Mouse (Mus musculus): ENCODE data around the gene Alox12.
A peak's percentile ranks its signal among the peaks of the same experiment; 100 is the strongest.

Alox12 gene

DNA sequence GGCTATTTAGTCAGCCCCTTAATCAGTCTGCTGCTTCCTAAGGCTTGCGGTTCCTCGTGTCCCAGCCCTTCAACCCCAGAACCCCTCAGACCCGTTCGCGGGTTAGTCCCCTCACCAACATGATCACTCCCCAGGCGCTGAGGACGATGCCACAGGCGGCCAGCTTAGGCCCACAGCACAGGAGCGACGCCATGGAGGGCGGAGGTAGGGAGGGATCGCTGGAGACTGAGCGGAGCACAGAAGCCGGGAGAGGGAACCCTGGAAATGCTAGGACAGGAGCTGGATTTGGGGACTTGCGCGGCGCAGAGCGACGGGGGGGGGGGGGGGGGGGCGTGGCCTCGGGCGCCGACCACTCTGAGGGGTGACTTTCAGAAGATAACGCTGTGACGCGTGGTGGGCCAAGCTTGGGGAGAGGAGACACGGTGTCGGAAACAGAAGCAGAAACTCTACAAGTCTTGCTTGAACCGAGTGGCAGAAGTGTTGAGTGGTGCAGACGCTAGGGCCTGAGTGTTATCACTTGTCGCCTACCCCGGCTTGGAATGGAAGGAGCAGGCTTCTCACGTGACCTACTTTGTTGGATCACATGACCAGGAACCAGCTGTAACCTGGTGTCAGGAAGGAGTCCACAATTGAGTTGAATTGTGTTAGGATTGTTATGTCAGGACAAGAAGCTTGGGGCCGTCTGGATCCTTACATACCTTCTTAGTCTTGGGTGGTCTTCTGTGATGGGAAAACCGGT is 15.4 kb downstream of the Alox12 start, which contains the start of the genes Gm21988 and Rnasek:
Gm21988 (minus strand) TSS at position 290 of the 739 bp plus-strand sequence.
Rnasek (minus strand) TSS at position 302 of the 739 bp plus-strand sequence.
- DNase-seq (ENCODE audit: low read depth), result peak; percentile 93

DNA sequence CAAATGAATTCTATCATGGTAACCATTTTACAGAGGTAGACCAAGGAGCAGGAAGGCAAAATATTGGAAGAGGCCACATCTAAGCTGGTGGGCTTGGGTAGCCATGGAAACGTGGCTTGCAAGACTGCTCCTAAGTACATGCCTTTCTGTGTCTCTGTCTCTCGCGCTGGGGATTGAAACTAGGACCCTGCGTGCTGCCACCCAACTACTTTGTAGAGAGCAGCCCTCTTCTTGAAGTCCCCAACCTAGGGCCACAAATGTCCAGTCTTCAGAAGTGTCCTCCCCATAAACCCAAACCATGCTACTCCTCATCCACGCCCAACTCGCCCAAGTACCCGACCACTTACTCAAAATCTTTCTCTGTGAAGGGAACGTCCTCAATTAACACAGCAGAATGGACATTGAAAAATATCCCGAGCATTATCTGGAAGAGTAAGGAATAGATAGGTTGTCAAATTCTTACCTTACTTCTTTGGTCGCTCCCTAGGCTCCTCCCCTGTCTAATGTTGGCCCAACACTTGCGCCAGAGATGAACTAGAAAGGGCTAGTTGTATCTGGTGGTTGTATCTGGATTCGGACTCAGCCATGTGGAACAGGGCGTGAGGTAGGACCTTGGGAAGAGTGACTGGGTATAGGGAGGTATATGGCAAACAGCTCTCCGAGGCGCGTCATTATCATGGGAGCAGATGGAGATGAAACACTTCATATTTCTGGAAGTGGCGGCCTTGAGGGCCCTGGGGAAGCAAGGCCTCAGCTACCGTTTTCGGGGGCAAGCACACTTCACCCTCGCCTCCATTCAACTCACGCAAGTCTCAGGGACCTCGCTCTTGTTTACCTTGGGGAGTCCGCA is 16.3 kb downstream of the Alox12 start:
- no peak for DNase-seq (ENCODE audit: low read depth)

DNA sequence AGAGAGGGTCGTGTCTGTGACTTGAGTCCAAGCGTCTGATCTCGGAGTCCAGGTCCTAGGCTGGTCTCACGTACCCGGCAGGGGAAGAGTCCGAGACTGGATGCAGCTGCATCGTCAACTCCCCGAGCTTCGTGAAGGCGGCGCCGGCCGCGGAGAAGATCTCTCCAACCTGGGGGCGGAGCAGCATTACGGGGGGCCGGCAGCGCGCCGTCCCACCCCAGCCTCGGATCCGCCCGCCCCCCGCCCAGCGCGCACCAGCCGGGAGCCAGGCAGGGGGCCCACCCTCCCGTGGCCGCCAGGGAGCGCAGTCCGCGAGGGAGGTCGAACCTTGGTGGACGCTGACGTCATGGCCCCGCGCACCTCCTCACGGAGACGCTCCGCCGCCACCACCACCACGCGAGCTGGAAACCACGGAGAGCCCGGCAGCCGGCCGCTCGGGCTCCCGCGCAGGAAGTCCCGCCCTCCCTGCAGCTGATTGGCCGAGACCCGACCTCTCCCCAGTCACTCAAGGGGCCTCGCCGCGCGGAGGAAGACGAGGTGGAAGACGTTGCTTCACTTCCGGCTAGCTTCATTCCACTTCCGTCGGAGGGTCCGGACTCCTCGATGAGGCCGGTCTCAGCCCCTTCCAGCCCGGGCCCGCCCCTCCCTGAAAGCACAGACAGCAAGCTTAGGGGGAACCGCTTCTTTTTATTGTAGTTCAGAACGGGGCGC is 17.5 kb downstream of the Alox12 start, which contains the start of gene 0610010K14Rik:
0610010K14Rik (minus strand) TSS at position 458 of the 711 bp plus-strand sequence.
- peak; percentile 97 for DNase-seq (ENCODE audit: low read depth)

DNA sequence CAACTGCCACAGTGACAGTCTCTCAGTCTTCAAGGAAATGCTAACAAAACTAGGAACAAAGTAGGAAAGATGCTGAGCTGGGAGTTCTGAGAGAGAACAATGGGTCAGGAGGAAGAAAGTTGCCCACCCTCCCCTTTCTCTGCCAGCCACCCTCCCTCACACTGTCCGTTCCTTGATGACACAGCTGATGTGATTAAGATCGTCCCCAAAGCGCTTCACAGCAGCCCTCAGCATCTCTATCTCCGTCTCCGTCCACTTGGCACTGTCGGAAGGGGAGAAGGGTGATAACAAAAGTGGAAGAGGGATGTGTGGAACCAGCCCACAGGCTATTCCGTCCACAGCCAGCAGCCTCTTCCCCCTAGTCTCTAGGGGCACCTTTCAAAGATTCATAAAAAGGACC is 18.4 kb downstream of the Alox12 start:
- DNase-seq (ENCODE audit: low read depth), result no peak

DNA sequence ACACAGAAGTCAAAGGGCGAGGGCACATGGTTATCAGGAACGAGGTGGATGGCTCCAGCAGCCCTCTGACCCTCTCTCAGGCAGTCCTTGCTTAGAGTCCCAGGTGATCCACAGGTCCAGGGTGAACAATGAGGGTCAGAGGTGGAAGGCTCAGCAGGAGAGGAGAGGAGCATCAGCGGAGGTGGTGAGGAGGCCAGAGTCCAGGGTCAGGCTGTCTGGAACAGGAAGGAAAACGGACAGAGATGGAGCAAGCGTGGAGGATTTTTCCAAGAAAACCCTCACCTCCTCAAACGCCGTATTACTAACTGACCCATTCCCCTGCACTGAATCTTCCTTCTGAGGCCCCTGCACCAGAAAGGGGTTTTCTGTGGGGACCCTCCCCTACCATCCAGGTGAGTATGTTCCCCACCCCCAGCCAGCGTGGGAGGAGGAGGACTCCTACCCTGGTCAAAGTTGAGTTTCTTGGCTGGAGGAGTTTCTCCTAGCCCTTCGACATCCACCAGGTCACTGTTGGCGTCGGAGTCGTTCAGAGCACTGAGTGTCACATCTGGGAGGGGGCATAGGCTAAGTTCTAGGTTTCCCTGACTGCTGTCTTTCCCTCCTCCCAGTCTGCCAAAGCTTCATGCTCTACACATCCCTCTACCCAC is 19.8 kb downstream of the Alox12 start:
- no peak for DNase-seq (ENCODE audit: low read depth)

DNA sequence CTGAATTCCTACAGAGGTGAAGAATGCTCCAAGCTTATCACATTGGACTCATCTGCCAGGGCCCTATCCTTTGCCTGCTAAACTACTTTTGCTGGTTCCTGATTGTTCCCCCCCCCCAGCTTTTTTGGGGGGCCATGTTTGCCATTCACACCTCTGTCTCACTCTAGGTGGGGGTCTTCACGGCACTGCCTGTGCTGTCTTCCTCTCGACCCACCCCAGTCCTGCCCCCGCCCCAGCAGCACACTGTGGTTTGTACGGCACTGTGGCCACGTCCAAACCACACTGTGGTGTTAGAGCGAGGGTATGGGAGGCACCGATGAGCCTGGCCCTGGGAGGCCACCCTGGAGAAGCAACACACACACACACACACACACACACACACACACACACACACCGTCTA is 20.7 kb downstream of the Alox12 start:
- DNase-seq (ENCODE audit: low read depth), result no peak

DNA sequence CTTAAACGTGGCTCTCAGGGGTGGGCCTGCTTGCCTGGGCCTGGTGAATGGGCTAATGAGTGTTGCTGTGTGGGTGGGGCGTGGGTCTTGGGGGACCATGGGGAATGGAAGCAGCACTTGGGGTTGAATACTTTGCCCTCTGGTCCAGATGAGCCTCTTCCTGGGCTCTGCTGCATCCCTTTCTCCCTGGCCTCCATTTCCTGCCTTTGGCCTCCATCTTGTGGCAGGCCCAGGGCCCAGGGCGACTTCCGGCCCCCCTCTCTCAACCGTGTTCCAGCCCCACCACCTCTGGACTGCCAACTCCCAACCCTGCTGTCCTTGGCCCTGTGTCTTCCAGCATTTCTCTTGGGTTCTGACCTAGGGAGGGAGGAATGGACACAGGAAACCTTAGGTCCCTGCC is 21.1 kb downstream of the Alox12 start:
- DNase-seq (ENCODE audit: low read depth), result no peak

DNA sequence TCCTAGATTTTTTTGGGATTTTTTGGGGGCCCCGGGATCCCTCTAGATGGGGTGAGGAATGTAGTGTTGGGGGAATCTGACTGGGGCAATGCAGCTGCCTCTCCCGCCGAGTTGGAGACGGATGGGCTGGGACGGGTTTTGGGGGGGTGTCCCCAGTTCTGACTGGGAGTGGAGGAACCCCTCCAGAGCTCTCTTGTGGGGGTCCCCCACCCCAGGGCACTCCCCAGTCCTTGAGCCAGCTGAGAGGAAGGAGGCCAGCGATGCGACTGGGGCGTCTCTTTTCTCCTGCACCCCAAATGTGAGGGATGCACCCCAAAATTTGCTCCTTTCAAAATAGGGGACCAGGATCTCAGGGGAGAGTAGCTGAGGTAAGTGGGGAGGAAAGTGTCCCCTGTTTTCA is 22.1 kb downstream of the Alox12 start:
- no peak for DNase-seq (ENCODE audit: low read depth)

DNA sequence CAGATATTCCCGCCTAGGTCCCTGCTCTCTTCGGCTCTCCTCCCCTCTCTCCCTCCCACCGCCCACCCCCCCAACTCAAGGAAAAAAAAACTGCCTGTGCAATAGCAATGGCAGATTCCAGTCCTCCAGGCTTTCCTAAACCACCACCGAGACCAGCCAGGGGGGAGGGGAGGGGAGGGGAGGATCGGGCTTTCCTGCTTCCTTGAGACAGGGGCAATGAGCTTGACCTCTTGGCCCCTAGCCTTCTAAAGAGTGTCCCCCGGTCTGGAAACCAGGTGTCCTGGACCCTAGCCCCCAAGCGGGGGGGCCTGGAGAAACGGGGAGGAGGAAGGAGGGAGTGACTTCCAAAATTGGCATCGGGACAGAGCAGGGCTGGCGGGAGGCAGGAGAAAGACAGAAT is 22.6 kb downstream of the Alox12 start:
- DNase-seq (ENCODE audit: low read depth), result no peak

DNA sequence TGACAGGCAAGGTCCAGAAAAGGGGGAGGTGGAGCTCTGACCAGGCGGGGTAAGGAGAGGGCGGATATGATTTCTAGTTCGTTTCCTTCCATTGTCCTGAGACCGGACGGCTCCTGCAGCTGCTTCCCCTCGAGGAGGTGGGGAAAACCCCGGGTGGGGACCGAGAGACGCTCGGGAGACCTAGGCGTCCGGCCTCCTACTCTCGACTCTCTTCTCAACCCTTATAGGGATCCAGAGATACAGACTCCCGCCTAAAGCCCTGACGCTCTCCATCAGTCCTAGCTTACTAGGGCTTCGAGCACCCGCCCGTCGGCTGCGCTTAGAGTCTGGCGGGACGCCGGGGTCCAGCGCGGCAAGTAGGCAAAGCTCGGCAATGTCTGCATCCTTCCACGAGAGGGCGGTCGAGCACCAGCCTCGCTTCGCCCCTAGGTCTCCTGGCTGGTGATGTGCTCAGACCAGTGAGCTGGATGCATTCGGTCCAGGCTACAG is 24.9 kb downstream of the Alox12 start:
- peak; percentile 92 for DNase-seq (ENCODE audit: low read depth)

DNA sequence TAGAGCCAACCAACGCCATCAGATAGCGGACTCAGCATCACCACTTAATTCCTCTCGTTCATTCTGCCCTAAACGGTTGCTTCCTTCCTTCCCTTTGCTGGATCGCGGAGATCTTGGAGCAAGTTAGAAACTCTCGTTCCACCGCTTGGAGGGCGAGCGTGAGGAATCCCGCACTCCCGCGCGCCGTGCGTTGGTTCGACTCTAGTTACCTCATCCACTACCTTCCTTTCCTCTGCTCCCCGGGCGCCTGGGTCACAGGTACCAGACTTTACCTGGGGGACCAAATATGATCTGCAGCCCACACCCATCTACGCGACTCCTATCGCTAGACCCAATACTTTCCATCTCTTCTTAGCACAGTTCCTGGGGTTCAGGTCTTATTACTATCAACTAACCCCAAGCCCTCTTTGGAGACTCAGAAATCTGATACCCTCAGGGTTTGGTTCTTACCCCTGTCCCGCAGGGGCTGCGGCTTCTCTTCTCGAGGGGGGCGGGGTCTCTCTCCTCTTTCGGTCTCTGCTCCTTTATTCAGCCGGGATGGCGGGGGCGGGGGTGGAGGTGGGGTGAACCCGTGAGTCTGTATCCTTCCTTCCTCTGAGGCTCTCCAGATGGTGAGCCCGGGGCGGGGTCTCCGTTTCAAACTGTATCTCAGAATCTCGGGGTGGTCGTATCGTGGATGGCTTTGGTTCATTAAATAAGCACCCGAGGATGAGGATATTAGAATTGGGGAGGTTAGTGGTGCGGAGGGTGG is 25.7 kb downstream of the Alox12 start, which contains the start of gene Bcl6b:
Bcl6b (minus strand) TSS at position 539 of the 751 bp plus-strand sequence.
- DNase-seq (ENCODE audit: low read depth), result peak; percentile 64

DNA sequence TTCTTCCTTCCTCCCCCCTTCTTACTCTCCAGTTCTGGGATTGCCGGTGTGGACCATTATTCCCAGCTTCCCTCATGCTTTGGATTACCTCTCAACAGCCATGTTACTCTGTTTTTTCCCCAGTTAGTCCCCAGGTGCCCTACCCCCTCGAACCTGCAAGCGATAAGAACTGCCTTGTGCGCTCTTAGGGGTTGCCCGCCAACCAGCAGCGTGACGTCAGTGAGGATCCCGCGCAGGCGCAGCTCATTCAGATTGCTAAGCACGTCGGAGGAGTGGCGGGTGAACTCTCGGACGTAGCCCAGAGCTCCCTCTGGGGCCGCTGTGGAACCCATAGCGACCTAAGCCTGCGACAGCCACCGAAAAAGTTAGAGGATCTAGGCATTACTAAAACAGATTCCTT is 26.3 kb downstream of the Alox12 start:
- peak; percentile 93 for DNase-seq (ENCODE audit: low read depth)

DNA sequence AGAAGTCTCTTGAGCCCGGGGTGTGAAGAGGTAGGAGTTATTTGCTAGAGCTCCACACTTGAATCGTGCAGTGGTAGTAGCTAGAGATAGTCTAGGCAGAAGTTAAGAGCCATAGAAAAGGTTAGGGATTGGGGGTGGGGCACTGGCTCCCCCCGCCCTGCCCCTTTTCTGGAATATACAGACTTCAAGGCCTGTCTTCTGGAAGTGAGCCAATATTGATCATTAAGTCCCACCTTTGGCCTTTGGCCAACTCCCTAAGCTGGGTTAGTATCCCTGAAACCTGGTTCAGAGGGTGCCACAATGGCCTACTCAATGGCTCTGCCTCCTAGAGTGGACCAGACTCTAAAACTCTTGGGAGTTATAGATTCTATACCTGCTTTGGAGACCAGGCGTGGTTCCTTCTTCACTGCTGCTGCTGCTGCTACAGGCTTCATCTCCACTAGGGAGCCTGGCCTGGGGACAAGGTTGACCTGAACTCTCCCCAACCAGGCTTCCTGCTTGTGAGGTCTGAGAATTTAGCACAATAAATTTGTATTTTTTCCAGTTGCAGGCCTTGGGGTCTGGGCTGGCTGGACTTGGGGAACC is 27.4 kb downstream of the Alox12 start:
- DNase-seq (ENCODE audit: low read depth), result no peak

DNA sequence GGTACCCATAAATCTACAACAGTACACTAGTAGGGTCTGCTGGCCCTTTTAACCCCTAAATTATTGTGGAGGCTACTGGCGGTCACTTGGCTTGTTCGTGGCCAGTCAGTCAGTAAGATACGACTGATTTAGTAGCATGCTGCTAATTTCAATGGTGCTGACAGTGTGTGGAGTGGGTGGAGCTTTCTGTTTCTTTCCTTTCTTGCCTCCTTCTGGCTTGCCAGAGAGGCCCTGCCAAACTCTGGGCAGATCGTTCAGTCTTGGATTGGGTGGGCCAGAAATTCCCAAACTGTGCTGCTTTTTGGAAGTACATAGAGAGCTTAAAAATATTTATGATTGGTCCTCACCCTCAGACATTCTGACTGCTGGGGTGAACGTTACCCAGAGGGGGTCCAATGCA is 28.0 kb downstream of the Alox12 start:
- no peak for DNase-seq (ENCODE audit: low read depth)

DNA sequence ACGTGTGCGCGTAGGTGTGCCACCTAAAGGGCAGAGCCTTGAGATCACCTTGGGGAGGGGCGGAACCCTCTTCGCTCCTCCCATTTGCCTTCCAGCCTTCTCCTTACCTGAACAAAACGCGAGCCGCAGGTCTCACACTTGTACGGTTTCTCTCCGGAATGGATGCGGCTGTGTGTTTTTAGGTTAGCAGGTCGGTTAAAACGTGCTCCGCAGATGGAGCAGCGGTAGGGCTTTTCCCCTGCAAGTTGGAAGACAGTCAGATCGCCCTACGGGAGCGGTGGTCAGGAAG is 28.6 kb downstream of the Alox12 start:
- no peak for DNase-seq (ENCODE audit: low read depth)

DNA sequence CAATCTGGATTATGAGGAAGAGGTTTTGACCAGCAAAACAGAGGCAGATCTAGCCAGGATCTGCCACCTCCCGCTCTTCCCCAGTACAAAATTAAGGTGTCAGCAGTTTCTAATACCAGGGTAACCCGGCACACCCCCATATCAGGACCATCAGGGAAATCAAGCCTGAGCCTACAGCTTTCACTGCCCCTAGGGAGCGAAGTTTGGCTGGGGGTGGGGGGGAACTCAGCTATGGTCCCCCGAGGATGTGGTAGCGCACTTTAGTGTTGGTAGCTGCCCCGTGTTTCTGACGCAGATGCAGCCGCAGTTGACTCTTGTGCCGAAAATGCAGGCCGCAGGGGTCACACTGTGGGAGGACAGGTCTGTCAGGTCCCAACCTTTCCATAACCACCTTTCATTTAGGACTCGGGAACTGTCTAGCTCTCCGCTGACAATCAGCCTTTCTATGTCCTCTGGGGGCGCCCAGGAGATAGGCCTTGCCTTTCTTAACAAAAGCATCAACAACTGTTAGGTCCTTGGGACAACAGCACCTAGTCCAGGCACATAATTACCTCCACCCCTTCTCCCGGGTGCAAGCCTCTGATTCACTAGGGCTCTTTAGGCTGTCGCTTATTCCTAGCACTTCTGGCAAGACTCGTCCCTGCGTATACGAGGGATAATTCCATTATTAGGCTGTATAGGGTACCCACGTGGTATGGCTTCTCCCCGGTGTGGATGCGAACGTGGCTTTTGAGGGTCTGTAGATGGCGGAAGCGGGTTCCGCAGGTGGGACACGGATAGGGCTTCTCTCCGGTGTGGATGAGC is 29.2 kb downstream of the Alox12 start:
- DNase-seq (ENCODE audit: low read depth), result no peak

DNA sequence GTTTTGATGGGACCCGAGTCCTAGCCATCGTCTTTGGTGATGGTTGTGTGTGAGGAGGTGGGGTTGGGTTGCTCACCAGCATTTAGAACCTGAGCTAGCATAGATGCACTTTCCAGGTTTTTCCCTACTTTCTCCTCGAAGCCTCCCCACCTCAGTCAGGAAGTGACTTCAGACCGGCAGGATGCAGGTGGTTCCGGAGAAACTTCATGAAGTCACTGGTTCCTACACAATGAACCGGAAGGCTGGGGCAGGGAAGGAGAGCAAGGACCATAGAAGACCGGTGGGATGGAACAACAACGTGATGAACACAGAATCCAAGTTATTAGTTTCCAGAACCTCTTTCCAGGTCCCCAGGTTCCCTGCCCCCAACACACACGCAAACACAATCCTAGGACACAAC is 31.4 kb downstream of the Alox12 start:
- DNase-seq (ENCODE audit: low read depth), result no peak

DNA sequence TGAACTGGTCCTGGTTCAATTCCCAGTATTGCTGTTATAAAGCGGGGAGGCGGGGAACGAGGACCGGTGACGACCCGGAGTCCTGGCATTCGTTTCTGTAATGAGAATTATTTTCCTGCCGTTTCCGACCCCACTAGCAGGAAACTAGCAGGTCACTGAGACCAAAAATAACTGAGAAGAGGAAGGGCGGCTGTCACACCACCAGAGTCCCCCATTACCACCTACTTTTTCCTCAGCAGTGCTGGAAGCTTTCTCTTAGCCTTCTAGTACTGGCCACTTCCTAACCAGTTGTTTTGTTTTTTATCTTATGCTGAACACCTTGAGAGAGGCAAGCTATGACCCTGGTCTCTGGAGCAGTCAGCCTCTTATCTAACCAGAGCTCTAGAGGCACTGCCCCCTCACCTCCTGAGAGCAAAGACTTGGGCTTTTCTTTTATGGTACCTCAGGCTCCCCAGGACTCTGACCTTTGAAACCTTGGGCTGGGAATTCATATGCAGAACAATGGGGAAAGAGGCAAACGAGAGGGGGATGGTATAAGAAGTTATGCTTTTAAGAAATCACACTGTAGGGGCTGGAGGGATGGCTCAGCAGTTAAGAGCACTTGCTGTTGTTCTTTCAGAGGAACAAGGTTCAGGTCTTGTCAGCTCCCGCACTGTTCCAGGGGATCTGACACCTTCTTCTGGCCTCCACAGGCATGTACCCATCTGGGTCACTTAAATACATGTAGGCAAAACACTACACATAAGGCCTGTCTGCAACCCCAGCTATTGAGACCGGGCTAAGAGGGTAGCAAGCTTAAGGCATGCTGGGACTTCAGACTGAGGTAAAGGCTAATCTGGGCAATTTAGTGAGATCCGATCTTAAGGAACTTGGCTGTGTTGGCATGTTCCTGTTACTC is 33.3 kb downstream of the Alox12 start:
- peak; percentile 38 for DNase-seq (ENCODE audit: low read depth)

Measured in induced T-regulatory cell, adult 2 months (primary cell).